Mouse (Mus musculus): ENCODE measurements around the gene Fam173a.

DNA sequence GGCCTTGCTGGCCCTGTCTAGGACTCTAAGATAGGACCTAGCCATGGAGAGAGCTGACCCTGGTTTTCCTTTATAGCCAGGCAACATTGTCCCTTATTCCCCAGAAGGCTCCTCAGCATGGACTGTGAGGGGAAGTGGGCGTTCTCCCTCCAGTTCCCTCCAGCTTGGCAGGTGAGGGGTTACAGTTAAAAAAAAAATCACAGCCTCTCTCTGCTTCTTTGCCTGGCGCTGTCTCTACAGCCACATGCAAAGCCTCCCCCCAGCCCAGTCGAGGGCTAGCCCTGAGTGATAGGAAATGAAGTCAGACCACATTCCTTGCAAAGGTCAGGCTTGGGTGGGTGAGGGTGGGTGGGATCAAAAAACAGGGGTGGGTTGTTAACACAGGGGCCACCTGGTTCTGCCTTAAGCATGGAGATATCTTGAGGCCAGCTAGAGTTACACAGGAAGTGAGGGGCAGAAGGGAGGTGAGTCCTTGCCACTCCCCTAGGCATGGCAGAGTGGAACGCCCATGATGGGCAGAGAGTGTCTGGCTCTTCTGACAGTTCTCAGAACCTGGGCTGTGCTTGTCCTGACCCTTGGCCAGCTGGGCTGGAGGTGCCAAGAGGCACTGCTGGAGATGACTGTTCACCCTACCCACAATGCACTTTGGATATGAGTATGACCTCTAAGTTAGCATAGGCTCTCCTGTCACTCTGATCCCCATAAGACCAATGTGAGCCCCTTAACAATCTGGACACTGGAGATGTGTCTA, 36.9 kb downstream of the Fam173a start:
- TF ChIP-seq POLR2A (IDR thresholded peaks at IDR 0.05; ENCODE audit: insufficient read depth, low read length), result no peak
- TF ChIP-seq CTCF (IDR thresholded peaks at IDR 0.05; ENCODE audit: low read depth, low read length), result no peak
